Mouse (Mus musculus): ENCODE measurements around the gene Trhr2. TPM values are rescaled to one million over a fixed set of nuclear protein-coding genes. Genes with fewer than 3 reads are reported as not detected.

Trhr2 gene
- polyA plus RNA-seq, 1 experiment from 2014 or later = not detected

GRCm38 (mm10) chr8:122332753-122333506 is 27.6 kb downstream of the Trhr2 start:
- Histone ChIP-seq H3K9me3 (ENCODE audit: low read depth, low read length) (no peaks in the 10 kb centered on the region), H3K4me2 (no peak overlapping the region), H3K4me1 (ENCODE audit: insufficient read depth) (peaks cover 16% of the 10 kb centered on the region), H3K36me3 (ENCODE audit: insufficient read depth) (peaks cover 45% of the 10 kb centered on the region; the same call in 1 of the 2 replicates), H3K9ac (no peak overlapping the region), H3K27me3 (ENCODE audit: insufficient read depth, low read length) (peaks cover 30% of the 10 kb centered on the region), H3K27ac (ENCODE audit: low read depth) (no peak overlapping the region), H3K4me3 (ENCODE audit: low read depth, low read length) (no peak overlapping the region)
- DNase-seq (peak; percentile 92), ATAC-seq (ENCODE audit: insufficient read depth) (peak; percentile 32; the same call in 1 of the 2 replicates)
- WGBS = 71% methylated on average over 6 of the region's 6 CpGs
- peak; percentile 96 for TF ChIP-seq CTCF (IDR thresholded peaks at IDR 0.05; ENCODE audit: low read depth)

GRCm38 (mm10) chr8:122331134-122331523 is 29.4 kb downstream of the Trhr2 start:
- no peaks in the 10 kb centered on the region for H3K9me3 ChIP-seq (ENCODE audit: low read depth, low read length)
- peak; percentile 83 for DNase-seq
- no peak overlapping the region for H3K4me3 ChIP-seq (ENCODE audit: low read depth, low read length)
- ATAC-seq (ENCODE audit: insufficient read depth) = peak; percentile 45
- peak overlapping the region; percentile 82 for H3K27ac ChIP-seq (ENCODE audit: low read depth)
- H3K4me1 ChIP-seq (ENCODE audit: insufficient read depth) = peaks cover 24% of the 10 kb centered on the region
- no peak overlapping the region for H3K9ac ChIP-seq
- H3K27me3 ChIP-seq (ENCODE audit: insufficient read depth, low read length) = peaks cover 14% of the 10 kb centered on the region
- WGBS = 37% methylated on average over 3 of the region's 3 CpGs
- H3K36me3 ChIP-seq (ENCODE audit: insufficient read depth) = peaks cover 32% of the 10 kb centered on the region; the same call in 1 of the 2 replicates
- TF ChIP-seq CTCF (IDR thresholded peaks at IDR 0.05; ENCODE audit: low read depth) = no peak
- H3K4me2 ChIP-seq = no peak overlapping the region

- Histone ChIP-seq H3K4me1 (ENCODE audit: insufficient read depth) (peaks cover 29% of the 10 kb centered on the region), H3K27ac (ENCODE audit: low read depth) (peak overlapping the region; percentile 82), H3K9me3 (ENCODE audit: low read depth, low read length) (no peaks in the 10 kb centered on the region), H3K27me3 (ENCODE audit: insufficient read depth, low read length) (peaks cover 9% of the 10 kb centered on the region; the same call in 1 of the 2 replicates), H3K9ac (no peak overlapping the region; the same call in 1 of the 2 replicates), H3K36me3 (ENCODE audit: insufficient read depth) (peaks cover 28% of the 10 kb centered on the region; the same call in 1 of the 2 replicates), H3K4me3 (ENCODE audit: low read depth, low read length) (no peak overlapping the region), H3K4me2 (no peak overlapping the region)
- ATAC-seq (ENCODE audit: insufficient read depth) (no peak), DNase-seq (no peak)
- TF ChIP-seq CTCF (IDR thresholded peaks at IDR 0.05; ENCODE audit: low read depth) = no peak
- 69% methylated on average over 12 of the region's 12 CpGs for WGBS
These were observed 30.0 kb downstream of the Trhr2 start for GRCm38 (mm10) chr8:122330446-122331133.

- Histone ChIP-seq H3K9ac (0 out of 2 replicates have a peak overlapping the region, but pooled peaks have one; percentile 5), H3K9me3 (ENCODE audit: low read depth, low read length) (no peaks in the 10 kb centered on the region), H3K27ac (ENCODE audit: low read depth) (peak overlapping the region; percentile 48; the same call in 1 of the 2 replicates), H3K4me2 (no peak overlapping the region), H3K27me3 (ENCODE audit: insufficient read depth, low read length) (peaks cover under 1% of the 10 kb centered on the region; the same call in 1 of the 2 replicates), H3K4me1 (ENCODE audit: insufficient read depth) (peaks cover 34% of the 10 kb centered on the region), H3K36me3 (ENCODE audit: insufficient read depth) (peaks cover 21% of the 10 kb centered on the region; the same call in 1 of the 2 replicates), H3K4me3 (ENCODE audit: low read depth, low read length) (no peak overlapping the region)
- no peak for DNase-seq
- no peak for TF ChIP-seq CTCF (IDR thresholded peaks at IDR 0.05; ENCODE audit: low read depth)
- ATAC-seq (ENCODE audit: insufficient read depth) = no peak
- 78% methylated on average over 22 of the region's 22 CpGs for WGBS
These were observed 30.9 kb downstream of the Trhr2 start for GRCm38 (mm10) chr8:122329553-122330239.

GRCm38 (mm10) chr8:122329072-122329471 is 31.5 kb downstream of the Trhr2 start:
- H3K36me3 ChIP-seq (ENCODE audit: insufficient read depth) = 0 out of 2 replicates have a peak, but pooled peaks cover 15% of the 10 kb centered on the region
- H3K27ac ChIP-seq (ENCODE audit: low read depth) = no peak overlapping the region
- no peak for ATAC-seq (ENCODE audit: insufficient read depth)
- no peak for DNase-seq
- H3K9me3 ChIP-seq (ENCODE audit: low read depth, low read length) = no peaks in the 10 kb centered on the region
- peaks cover 34% of the 10 kb centered on the region for H3K4me1 ChIP-seq (ENCODE audit: insufficient read depth)
- H3K27me3 ChIP-seq (ENCODE audit: insufficient read depth, low read length) = no peaks in the 10 kb centered on the region
- no peak for TF ChIP-seq CTCF (IDR thresholded peaks at IDR 0.05; ENCODE audit: low read depth)
- H3K4me2 ChIP-seq = no peak overlapping the region
- 47% methylated on average over 8 of the region's 8 CpGs for WGBS
- H3K4me3 ChIP-seq (ENCODE audit: low read depth, low read length) = no peak overlapping the region
- no peak overlapping the region for H3K9ac ChIP-seq

GRCm38 (mm10) chr8:122326114-122326542 is 34.4 kb downstream of the Trhr2 start:
- H3K9ac ChIP-seq = peak overlapping the region; percentile 13; the same call in 1 of the 2 replicates
- no peaks in the 10 kb centered on the region for H3K27me3 ChIP-seq (ENCODE audit: insufficient read depth, low read length)
- no peak overlapping the region for H3K4me3 ChIP-seq (ENCODE audit: low read depth, low read length)
- 0 out of 2 replicates have a peak, but pooled peaks cover 3% of the 10 kb centered on the region for H3K36me3 ChIP-seq (ENCODE audit: insufficient read depth)
- peaks cover 41% of the 10 kb centered on the region for H3K4me1 ChIP-seq (ENCODE audit: insufficient read depth)
- peak; percentile 42 for DNase-seq
- TF ChIP-seq CTCF (IDR thresholded peaks at IDR 0.05; ENCODE audit: low read depth) = no peak
- H3K27ac ChIP-seq (ENCODE audit: low read depth) = 0 out of 2 replicates have a peak overlapping the region, but pooled peaks have one; percentile 30
- 17% methylated on average over 14 of the region's 14 CpGs for WGBS
- no peaks in the 10 kb centered on the region for H3K9me3 ChIP-seq (ENCODE audit: low read depth, low read length)
- peak overlapping the region; percentile 42 for H3K4me2 ChIP-seq
- ATAC-seq (ENCODE audit: insufficient read depth) = no peak

All from lung, embryonic 14.5 days (tissue).